Comparison of ENCODE assay signal across 8 mouse cellular contexts in the genomic region with DNA sequence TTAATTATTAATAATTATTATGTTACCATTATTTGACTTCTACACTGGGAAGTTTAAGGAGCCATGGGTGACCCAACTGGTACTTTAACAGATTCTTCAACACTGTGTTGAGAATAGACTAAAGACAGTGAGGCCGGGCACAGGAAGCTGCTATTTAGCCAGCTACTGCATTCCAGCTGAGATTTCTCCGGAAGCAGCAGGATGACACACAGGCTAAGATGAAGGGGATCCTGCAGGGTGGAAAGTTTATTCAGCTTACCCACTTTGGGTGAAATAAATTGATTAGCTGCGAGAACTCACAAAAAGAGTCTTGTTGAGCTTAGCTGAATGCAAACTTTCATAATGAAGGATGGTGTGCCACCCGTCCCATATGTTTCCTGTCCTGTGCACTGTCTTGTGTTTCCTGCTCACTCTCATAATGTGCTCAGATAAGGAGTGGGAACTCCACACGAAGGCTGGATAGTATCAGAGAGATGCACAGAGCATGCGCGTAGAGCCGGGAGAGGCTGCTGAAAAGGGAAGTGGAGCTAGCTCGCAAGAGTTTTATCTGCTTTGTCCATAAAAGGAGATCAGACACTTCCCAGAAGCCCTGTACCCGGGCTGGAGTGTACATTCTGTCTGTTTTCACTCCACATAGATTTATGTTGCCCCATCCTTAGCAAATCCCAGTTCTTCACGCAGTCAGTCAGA. TPM values are rescaled to one million over a fixed set of nuclear protein-coding genes. Genes with fewer than 3 reads are reported as not detected.
DNase-seq lines count a peak whose midpoint lies in the region; ATAC-seq lines count a peak whose summit lies in the region.

A gene (plus strand): TSS at position 445 of the 690 bp plus-strand sequence.

- intact Hi-C loops in heart, postnatal 10 days (cut with DNase I) = no loop called here

- no peaks in the 10 kb centered on the region for H3K9me3 ChIP-seq in erythroblast, embryonic 14.5 days (ENCODE audit: control insufficient read depth, low read length)

- H3K27me3 ChIP-seq in erythroblast, embryonic 14.5 days (ENCODE audit: control insufficient read depth) = peaks cover 32% of the 10 kb centered on the region

- peaks cover 49% of the 10 kb centered on the region for H3K4me1 ChIP-seq in erythroblast, embryonic 14.5 days (ENCODE audit: control insufficient read depth)

- no peak for ATAC-seq in activated CD4-positive, CD25-positive, alpha-beta regulatory T cell, adult 4 months

- peak within 1 kb of the TSS; percentile 36 for H3K4me3 ChIP-seq in erythroblast, embryonic 14.5 days (replicated peaks)

- DNase-seq in 416B (ENCODE audit: low read depth) = peak; percentile 90
- DNase-seq in heart, postnatal 10 days = peak; percentile 65 to 69
- DNase-seq in kidney, postnatal 36 days = peak; percentile 61 to 73
- DNase-seq in lung, adult 18-20 months = peak; percentile 58 to 59
- peak; percentile 11 for DNase-seq in ovary, postnatal 10 days (ENCODE audit: low spot score)
- DNase-seq in cerebellum, adult 11 months = no peak

- H3K36me3 ChIP-seq in erythroblast, embryonic 14.5 days (ENCODE audit: control insufficient read depth) = no peaks in the 10 kb centered on the region

RNA-seq across cellular contexts. Expression of the gene that starts here (rescaled TPM):
- polyA plus RNA-seq in activated CD4-positive, CD25-positive, alpha-beta regulatory T cell, adult 4 months (2017; shearing (Covaris generic)) = 10 to 100 TPM; 36.6 to 37.7 TPM
- 0.10 and 0.11 TPM in 2 replicates for polyA plus RNA-seq in erythroblast, embryonic 14.5 days (2012)
- 10 to 100 TPM; 33.3 to 41.1 TPM for total RNA-seq in heart, postnatal 10 days (2021)

Comparison
In these comparisons a context has a peak if more than half of its experiments do, and no peak if none do; other contexts are left out.
1. RNA of the gene that starts here (polyA plus RNA-seq): 36.6 to 37.7 TPM in activated CD4-positive, CD25-positive, alpha-beta regulatory T cell, adult 4 months; 0.10 to 0.11 TPM in erythroblast, embryonic 14.5 days; every median in the first group is over 10 times any median in the second.